Mouse (Mus musculus) stomach, embryonic 14.5 days (tissue): ENCODE measurements around the gene Diaph3. TPM values are rescaled to one million over a fixed set of nuclear protein-coding genes. Genes with fewer than 3 reads are reported as not detected.

Source experiments
- ATAC-seq: fragments of 200-750 bp; cut with Nextera tagmentation; 2 replicates; pipeline ENCODE4 v1.8.0; 2017; ENCODE audit warnings: low read depth, moderate TSS enrichment; ENCODE audit not compliant: insufficient number of reproducible peaks, insufficient read depth, low FRiP score
- H3K27ac ChIP-seq: fragments of 300-500 bp; sonication (generic); 2 replicates; pipeline ENCODE4 v1.5.1; 2014; ENCODE audit warnings: mild to moderate bottlenecking, low read length, moderate library complexity, mixed read lengths
- H3K27me3 ChIP-seq: fragments of 300-500 bp; sonication (generic); 2 replicates; pipeline ENCODE4 v1.6.1; 2014; ENCODE audit warnings: low read length, control low read depth, mixed read lengths; ENCODE audit not compliant: control insufficient read depth, insufficient read depth
- H3K36me3 ChIP-seq: fragments of 300-500 bp; sonication (generic); 2 replicates; pipeline ENCODE4 v1.6.1; 2014; ENCODE audit warnings: mild to moderate bottlenecking, control low read depth, low read length, moderate library complexity, mixed read lengths; ENCODE audit not compliant: control insufficient read depth, insufficient read depth
- H3K4me1 ChIP-seq: fragments of 300-500 bp; sonication (generic); 2 replicates; pipeline ENCODE4 v1.6.1; 2014; ENCODE audit warnings: low read length, control low read depth, mixed read lengths; ENCODE audit not compliant: control insufficient read depth, insufficient read depth
- H3K4me2 ChIP-seq: fragments of 300-500 bp; sonication (generic); replicated peaks from 2 replicates; pipeline ENCODE4 v1.6.1; 2014; ENCODE audit warnings: low read depth, low read length, control low read depth
- H3K4me3 ChIP-seq: fragments of 300-500 bp; sonication (generic); 2 replicates; pipeline ENCODE4 v1.5.1; 2014; ENCODE audit warnings: low read depth, low read length, control low read depth
- H3K9ac ChIP-seq: fragments of 300-500 bp; sonication (generic); replicated peaks from 2 replicates; pipeline ENCODE4 v1.6.1; 2014; ENCODE audit warnings: low read depth, mild to moderate bottlenecking, control low read depth, low read length, moderate library complexity, mixed read lengths
- H3K9me3 ChIP-seq: fragments of 300-500 bp; sonication (generic); 2 replicates; pipeline ENCODE4 v1.6.1; 2016; ENCODE audit warnings: low read depth, low read length, control low read depth; ENCODE audit not compliant: control insufficient read depth
- WGBS: fragments of 180-500 bp; shearing (Covaris S2); extraction: QIAGEN DNeasy Blood & Tissue Kit; methylation state at CpG from one replicate; pipeline ENCODE4 v1.1.7; 2014; 5-methylcytosine and 5-hydroxymethylcytosine counted together
- polyA plus RNA-seq: library from polyadenylated mRNA; unstranded; fragments of >200 nt; fragmentation: Nextera tagmentation; extraction: Ambion mirVana; gene quantifications from 2 replicates; pipeline ENCODE4 v1.2.1, GENCODE M21; 2014

Gene Diaph3
- 23.4 and 25.7 TPM in 2 replicates for polyA plus RNA-seq

- Histone ChIP-seq H3K4me1 (0 out of 2 replicates have a peak, but pooled peaks cover 3% of the 10 kb centered on the region), H3K27ac (peak within 1 kb of the TSS; percentile 29; the same call in 1 of the 2 replicates), H3K36me3 (no peaks in the 10 kb centered on the region), H3K9me3 (no peaks in the 10 kb centered on the region), H3K9ac (peak within 1 kb of the TSS; percentile 53), H3K27me3 (no peaks in the 10 kb centered on the region), H3K4me3 (peak within 1 kb of the TSS; percentile 71), H3K4me2 (peak within 1 kb of the TSS; percentile 72)
- ATAC-seq, result peak; percentile 100
- under 1% methylated on average over 43 of the region's 43 CpGs for WGBS
Observed at GRCm38 (mm10) chr14:87140963-87141486, at the start of gene Diaph3. TSS of gene Diaph3 (minus strand) at chr14:87141235.

GRCm38 (mm10) chr14:87190685-87191084 is 49.6 kb upstream of the Diaph3 start:
- no peaks in the 10 kb centered on the region for H3K9me3 ChIP-seq

GRCm38 (mm10) chr14:87171577-87171976 is 30.5 kb upstream of the Diaph3 start:
- Histone ChIP-seq H3K4me2 (no peak overlapping the region), H3K36me3 (no peaks in the 10 kb centered on the region)
- no peak for ATAC-seq

More at GRCm38 (mm10) chr14:87190685-87191084, 49.6 kb upstream of the Diaph3 start:
- WGBS, result 77% methylated on average over 4 of the region's 4 CpGs
- Histone ChIP-seq H3K27me3 (no peaks in the 10 kb centered on the region), H3K4me1 (no peaks in the 10 kb centered on the region), H3K4me3 (no peak overlapping the region), H3K27ac (no peak overlapping the region), H3K36me3 (no peaks in the 10 kb centered on the region), H3K9ac (no peak overlapping the region), H3K4me2 (no peak overlapping the region)
- no peak for ATAC-seq

GRCm38 (mm10) chr14:87169151-87169550 is 28.1 kb upstream of the Diaph3 start:
- Histone ChIP-seq H3K36me3 (no peaks in the 10 kb centered on the region), H3K9ac (no peak overlapping the region), H3K4me3 (no peak overlapping the region), H3K4me2 (no peak overlapping the region), H3K4me1 (no peaks in the 10 kb centered on the region), H3K9me3 (no peaks in the 10 kb centered on the region), H3K27me3 (no peaks in the 10 kb centered on the region), H3K27ac (no peak overlapping the region)
- no peak for ATAC-seq
- 66% methylated on average over 1 of the region's 1 CpGs for WGBS

More at GRCm38 (mm10) chr14:87171577-87171976, 30.5 kb upstream of the Diaph3 start:
- Histone ChIP-seq H3K27ac (no peak overlapping the region), H3K4me1 (no peaks in the 10 kb centered on the region), H3K9ac (no peak overlapping the region), H3K27me3 (no peaks in the 10 kb centered on the region), H3K4me3 (no peak overlapping the region), H3K9me3 (no peaks in the 10 kb centered on the region)
- WGBS, result 88% methylated on average over 6 of the region's 6 CpGs

GRCm38 (mm10) chr14:87155621-87156238 is 14.7 kb upstream of the Diaph3 start:
- H3K27me3 ChIP-seq, result no peaks in the 10 kb centered on the region
- no peak overlapping the region for H3K27ac ChIP-seq
- H3K4me3 ChIP-seq, result no peak overlapping the region
- H3K36me3 ChIP-seq, result no peaks in the 10 kb centered on the region
- H3K9ac ChIP-seq, result no peak overlapping the region
- no peak overlapping the region for H3K4me2 ChIP-seq
- no peak for ATAC-seq
- no peaks in the 10 kb centered on the region for H3K4me1 ChIP-seq
- no peaks in the 10 kb centered on the region for H3K9me3 ChIP-seq
- WGBS, result 83% methylated on average over 9 of the region's 9 CpGs

- ATAC-seq, result no peak
- H3K27ac ChIP-seq, result no peak overlapping the region
- H3K9me3 ChIP-seq, result no peaks in the 10 kb centered on the region
Observed at GRCm38 (mm10) chr14:87149684-87150083, 8.6 kb upstream of the Diaph3 start.

GRCm38 (mm10) chr14:87146704-87147103 is 5.7 kb upstream of the Diaph3 start:
- Histone ChIP-seq H3K9ac (no peak overlapping the region), H3K4me2 (no peak overlapping the region), H3K27me3 (no peaks in the 10 kb centered on the region), H3K36me3 (no peaks in the 10 kb centered on the region), H3K4me3 (no peak overlapping the region), H3K9me3 (no peaks in the 10 kb centered on the region), H3K27ac (no peak overlapping the region), H3K4me1 (no peaks in the 10 kb centered on the region)
- WGBS, result 35% methylated on average over 3 of the region's 3 CpGs
- peak; percentile 84 for ATAC-seq

More at GRCm38 (mm10) chr14:87149684-87150083, 8.6 kb upstream of the Diaph3 start:
- Histone ChIP-seq H3K9ac (no peak overlapping the region), H3K4me1 (no peaks in the 10 kb centered on the region), H3K4me2 (no peak overlapping the region), H3K36me3 (no peaks in the 10 kb centered on the region), H3K27me3 (no peaks in the 10 kb centered on the region), H3K4me3 (no peak overlapping the region)
- WGBS, result 82% methylated on average over 6 of the region's 6 CpGs

GRCm38 (mm10) chr14:87145351-87145750 is 4.3 kb upstream of the Diaph3 start:
- WGBS, result 83% methylated on average over 3 of the region's 3 CpGs
- Histone ChIP-seq H3K27ac (no peak overlapping the region), H3K9ac (no peak overlapping the region), H3K27me3 (no peaks in the 10 kb centered on the region), H3K4me1 (no peaks in the 10 kb centered on the region), H3K4me3 (no peak overlapping the region), H3K4me2 (no peak overlapping the region), H3K9me3 (no peaks in the 10 kb centered on the region), H3K36me3 (no peaks in the 10 kb centered on the region)
- ATAC-seq, result no peak
